Comparison of ENCODE assay signal across 18 mouse cellular contexts in genomic region chr10:84395259-84395658, GRCm38 (mm10). TPM values are rescaled to one million over a fixed set of nuclear protein-coding genes. Genes with fewer than 3 reads are reported as not detected.
DNase-seq lines count a peak whose midpoint lies in the region; ATAC-seq lines count a peak whose summit lies in the region.
"Had no signal": no experiment of that assay in that cellular context is flagged by ENCODE, and none has a peak within 500 bp of the region (broad histone marks: within the 10 kb centered on the region; RNA-seq: fewer than 3 reads in every experiment).

No protein-coding gene starts in this region.

- peak; percentile 43 for DNase-seq in cerebellum, adult 9-11 months
- no peak for DNase-seq in cerebellum, adult 11-12 months
- DNase-seq in heart, postnatal 10 days, result no peak
- peak; percentile 37 to 54 for DNase-seq in kidney, postnatal 25 days
- DNase-seq in right cerebral cortex, postnatal 25 days, result no peak
- DNase-seq: adrenal gland, adult 2 months; cerebellum, adult 8-10 months; right cerebral cortex, adult 18-20 months; thymus, postnatal 4 days had no signal

- no peaks in the 10 kb centered on the region for H3K27me3 ChIP-seq in heart, embryonic 12.5 days (replicated peaks)
- H3K27me3 ChIP-seq in kidney, embryonic 16.5 days (ENCODE audit: insufficient read depth, low read length), result no peaks in the 10 kb centered on the region
- H3K27me3 ChIP-seq in heart, embryonic 16.5 days (ENCODE audit: control insufficient read depth, insufficient read depth, low read length), result no peaks in the 10 kb centered on the region
- H3K27me3 ChIP-seq: embryonic facial prominence, embryonic 12.5 days; limb, embryonic 15.5 days; liver, embryonic 15.5 days; midbrain, embryonic 13.5 days; neural tube, embryonic 12.5 days had no signal

- intact Hi-C loops in heart, postnatal 10 days (cut with DNase I), result no loop called here

- peak overlapping the region; percentile 69 for H3K27ac ChIP-seq in heart, embryonic 12.5 days (ENCODE audit: poor library complexity, severe bottlenecking)
- H3K27ac ChIP-seq in kidney, embryonic 16.5 days (ENCODE audit: low read length), result no peak overlapping the region
- peak overlapping the region; percentile 78 for H3K27ac ChIP-seq in heart, embryonic 16.5 days (ENCODE audit: low read length)
- H3K27ac ChIP-seq: embryonic facial prominence, embryonic 12.5 days; liver, embryonic 15.5 days; midbrain, embryonic 13.5 days; neural tube, embryonic 12.5 days had no signal

- H3K36me3 ChIP-seq in heart, embryonic 12.5 days, result peaks cover 35% of the 10 kb centered on the region
- no peaks in the 10 kb centered on the region for H3K36me3 ChIP-seq in kidney, embryonic 16.5 days (ENCODE audit: insufficient read depth, low read length)
- no peaks in the 10 kb centered on the region for H3K36me3 ChIP-seq in heart, embryonic 16.5 days (ENCODE audit: control insufficient read depth, insufficient read depth)
- H3K36me3 ChIP-seq: embryonic facial prominence, embryonic 12.5 days; liver, embryonic 15.5 days; midbrain, embryonic 13.5 days had no signal

- peak overlapping the region; percentile 21; the same call in 1 of the 2 replicates for H3K4me2 ChIP-seq in heart, embryonic 12.5 days
- H3K4me2 ChIP-seq in kidney, embryonic 16.5 days (replicated peaks; ENCODE audit: low read depth, low read length), result no peak overlapping the region
- peak overlapping the region; percentile 25; the same call in 1 of the 2 replicates for H3K4me2 ChIP-seq in heart, embryonic 16.5 days (ENCODE audit: low read depth, low read length)
- H3K4me2 ChIP-seq: embryonic facial prominence, embryonic 12.5 days; limb, embryonic 15.5 days; liver, embryonic 15.5 days; midbrain, embryonic 13.5 days; neural tube, embryonic 12.5 days had no signal

- no peak overlapping the region for H3K4me3 ChIP-seq in heart, embryonic 12.5 days
- no peak overlapping the region for H3K4me3 ChIP-seq in kidney, embryonic 16.5 days (ENCODE audit: low read length)
- no peak overlapping the region for H3K4me3 ChIP-seq in heart, embryonic 16.5 days (ENCODE audit: low read length)
- H3K4me3 ChIP-seq: embryonic facial prominence, embryonic 12.5 days; limb, embryonic 15.5 days; liver, embryonic 15.5 days; midbrain, embryonic 13.5 days; neural tube, embryonic 12.5 days had no signal

- peaks cover 79% of the 10 kb centered on the region for H3K4me1 ChIP-seq in heart, embryonic 12.5 days (replicated peaks)
- peaks cover 24% of the 10 kb centered on the region for H3K4me1 ChIP-seq in kidney, embryonic 16.5 days (ENCODE audit: insufficient read depth, low read length)
- peaks cover 48% of the 10 kb centered on the region for H3K4me1 ChIP-seq in heart, embryonic 16.5 days (ENCODE audit: control insufficient read depth, insufficient read depth, low read length)
- H3K4me1 ChIP-seq: liver, embryonic 15.5 days had no signal

- H3K9me3 ChIP-seq in heart, embryonic 12.5 days (replicated peaks), result no peaks in the 10 kb centered on the region
- no peaks in the 10 kb centered on the region; the same call in 1 of the 2 replicates for H3K9me3 ChIP-seq in kidney, embryonic 16.5 days (ENCODE audit: low read length)
- H3K9me3 ChIP-seq in heart, embryonic 16.5 days (replicated peaks; ENCODE audit: control insufficient read depth, low read length), result no peaks in the 10 kb centered on the region
- H3K9me3 ChIP-seq: embryonic facial prominence, embryonic 12.5 days; limb, embryonic 15.5 days; liver, embryonic 15.5 days; neural tube, embryonic 12.5 days had no signal

- 32% methylated on average over 5 of the region's 5 CpGs for WGBS in heart, embryonic 12.5 days
- 72% methylated on average over 5 of the region's 5 CpGs for WGBS in kidney, embryonic 16.5 days
- 41% methylated on average over 5 of the region's 5 CpGs for WGBS in heart, embryonic 16.5 days

- ATAC-seq in heart, embryonic 12.5 days (ENCODE audit: insufficient number of reproducible peaks, low FRiP score), result no peak
- no peak for ATAC-seq in kidney, embryonic 16.5 days (ENCODE audit: low FRiP score, low TSS enrichment)
- peak; percentile 29; the same call in 1 of the 2 replicates for ATAC-seq in heart, embryonic 16.5 days (replicated peaks; ENCODE audit: extremely low read depth, insufficient read depth, low FRiP score)
- ATAC-seq: hindbrain, embryonic 16.5 days; midbrain, embryonic 13.5 days had no signal

- no peak overlapping the region; the same call in 1 of the 2 replicates for H3K9ac ChIP-seq in heart, embryonic 12.5 days
- no peak overlapping the region for H3K9ac ChIP-seq in kidney, embryonic 16.5 days (replicated peaks; ENCODE audit: low read length)
- H3K9ac ChIP-seq in heart, embryonic 16.5 days (ENCODE audit: low read length), result no peak overlapping the region; the same call in 1 of the 2 replicates
- H3K9ac ChIP-seq: embryonic facial prominence, embryonic 12.5 days; limb, embryonic 15.5 days; liver, embryonic 15.5 days; midbrain, embryonic 13.5 days; neural tube, embryonic 12.5 days had no signal

RNA-seq across cellular contexts. Expression of gene Nuak1, which starts 45.1 kb away (rescaled TPM):
- polyA plus RNA-seq in heart, embryonic 12.5 days (2016; fragmentation: Nextera tagmentation; extraction: Ambion mirVana), result 3.2 and 3.7 TPM in 2 replicates
- 10 to 100 TPM; 25.3 to 33.0 TPM for total RNA-seq in heart, postnatal 10 days (2021)
- 3.2 and 3.6 TPM in 2 replicates for polyA plus RNA-seq in kidney, embryonic 16.5 days (2015; fragmentation: Nextera tagmentation; extraction: Ambion mirVana)
- 3.0 and 3.2 TPM in 2 replicates for polyA plus RNA-seq in heart, embryonic 16.5 days (2015; fragmentation: Nextera tagmentation; extraction: Ambion mirVana)

Comparison
In these comparisons a context has a peak if more than half of its experiments do, and no peak if none do; other contexts are left out.
1. DNase-seq: peak in cerebellum, adult 9-11 months (single experiment) and kidney, postnatal 25 days (2 of 2); none in cerebellum, adult 11-12 months (single experiment), heart, postnatal 10 days (0 of 2) and right cerebral cortex, postnatal 25 days (single experiment).